Comparison of ENCODE assay signal across 21 mouse cellular contexts in genomic region chr12:105555172-105555571, GRCm38 (mm10). TPM values are rescaled to one million over a fixed set of nuclear protein-coding genes. Genes with fewer than 3 reads are reported as not detected.
A peak's percentile ranks its signal among the peaks of the same experiment; 100 is the strongest.
DNase-seq lines count a peak whose midpoint lies in the region; ATAC-seq lines count a peak whose summit lies in the region.
"Had no signal": no experiment of that assay in that cellular context is flagged by ENCODE, and none has a peak within 500 bp of the region (broad histone marks: within the 10 kb centered on the region; RNA-seq: fewer than 3 reads in every experiment).

No protein-coding gene starts in this region.

- DNase-seq in heart, postnatal 10 days, result no peak
- DNase-seq in R1 (ENCODE audit: low read depth, low spot score), result peak; percentile 61
- peak; percentile 38 for DNase-seq in kidney, adult 18-20 months
- peak; percentile 58 for DNase-seq in kidney, postnatal 14 days
- no peak for DNase-seq in left cerebral cortex, postnatal 25 days (ENCODE audit: low spot score in 2 of 2)
- no peak for DNase-seq in frontal cortex, postnatal 10 days (ENCODE audit: low spot score in 2 of 2)
- DNase-seq: adrenal gland, postnatal 14 days; cerebellum, adult 2 months; lung, adult 2 months; right cerebral cortex, postnatal 4 days had no signal

- H3K4me3 ChIP-seq in heart, embryonic 14.5 days (ENCODE audit: control insufficient read depth in 1 of 2, insufficient read depth in 1 of 2, low read depth in 1 of 2, low read length in 2 of 2), result no peak overlapping the region
- H3K4me3 ChIP-seq: forebrain, embryonic 12.5 days; hindbrain, embryonic 15.5 days; left cerebral cortex, adult 2 months; neural tube, embryonic 12.5 days had no signal

- H3K9me3 ChIP-seq in heart, embryonic 14.5 days (ENCODE audit: control insufficient read depth, low read length), result no peaks in the 10 kb centered on the region
- H3K9me3 ChIP-seq: forebrain, embryonic 12.5 days; hindbrain, embryonic 15.5 days; neural tube, embryonic 12.5 days had no signal

- no peaks in the 10 kb centered on the region for H3K27me3 ChIP-seq in heart, embryonic 14.5 days (ENCODE audit: control insufficient read depth, insufficient read depth, low read length)
- H3K27me3 ChIP-seq: forebrain, embryonic 12.5 days; hindbrain, embryonic 15.5 days had no signal

- intact Hi-C loops in heart, postnatal 10 days (cut with DNase I), result no loop called here
- intact Hi-C loops in left cerebral cortex, postnatal 25 days (cut with DNase I), result no loop called here

- H3K4me2 ChIP-seq in heart, embryonic 14.5 days (ENCODE audit: low read length), result peak overlapping the region; percentile 23; the same call in 1 of the 2 replicates
- H3K4me2 ChIP-seq: forebrain, embryonic 12.5 days; hindbrain, embryonic 15.5 days; neural tube, embryonic 12.5 days had no signal

- ATAC-seq in heart, embryonic 14.5 days (ENCODE audit: insufficient number of reproducible peaks, insufficient read depth, low FRiP score, low read depth), result peak; percentile 22; the same call in 1 of the 2 replicates
- ATAC-seq: intestine, postnatal 0 days had no signal

- H3K36me3 ChIP-seq in heart, embryonic 14.5 days (ENCODE audit: control insufficient read depth, insufficient read depth, low read length), result no peaks in the 10 kb centered on the region
- H3K36me3 ChIP-seq: forebrain, embryonic 12.5 days; hindbrain, embryonic 15.5 days; neural tube, embryonic 12.5 days had no signal

- peaks cover 44 to 53% of the 10 kb centered on the region in 2 experiments for H3K4me1 ChIP-seq in heart, embryonic 14.5 days (ENCODE audit: control insufficient read depth in 2 of 2, insufficient read depth in 2 of 2, low read length in 2 of 2)
- H3K4me1 ChIP-seq: forebrain, embryonic 12.5 days; neural tube, embryonic 12.5 days had no signal

- H3K27ac ChIP-seq in heart, embryonic 14.5 days (replicated peaks in 1 of 2; ENCODE audit: control insufficient read depth in 1 of 2, insufficient read depth in 1 of 2, low read depth in 2 of 2, low read length in 2 of 2), result peak overlapping the region; percentile 84 to 88
- H3K27ac ChIP-seq: forebrain, embryonic 12.5 days; hindbrain, embryonic 15.5 days; left cerebral cortex, adult 2 months; neural tube, embryonic 12.5 days had no signal

- WGBS in heart, embryonic 14.5 days, result 33% methylated on average over 5 of the region's 5 CpGs

- no peak overlapping the region for H3K9ac ChIP-seq in heart, embryonic 14.5 days (ENCODE audit: low read length)
- H3K9ac ChIP-seq: forebrain, embryonic 12.5 days; hindbrain, embryonic 15.5 days; neural tube, embryonic 12.5 days had no signal

RNA-seq across cellular contexts. Expression of gene Bdkrb2, which starts 7.9 kb away (rescaled TPM):
- 0.08 and 0.15 TPM in 2 replicates for polyA plus RNA-seq in heart, embryonic 14.5 days (2014; fragmentation: Nextera tagmentation; extraction: Ambion mirVana)
- total RNA-seq in heart, postnatal 10 days (2021), result 1 to 10 TPM; 1.2 to 2.2 TPM
- total RNA-seq in left cerebral cortex, postnatal 25 days (2021), result under 1 TPM; 0.21 to 0.41 TPM
- total RNA-seq: common myeloid progenitor, adult 5-6 weeks; granulocyte monocyte progenitor cell, adult 5-6 weeks; megakaryocyte, adult 5-6 weeks had no signal
- polyA plus RNA-seq: liver, adult 2 months had no signal

RNA-seq across cellular contexts. Expression of gene Bdkrb1, which starts 47.7 kb away (rescaled TPM):
- 0.15 TPM in 1 of 2 replicates, not detected in the other for polyA plus RNA-seq in heart, embryonic 14.5 days (2014; fragmentation: Nextera tagmentation; extraction: Ambion mirVana)
- total RNA-seq in heart, postnatal 10 days (2021), result not detected
- total RNA-seq in left cerebral cortex, postnatal 25 days (2021), result not detected
- total RNA-seq: common myeloid progenitor, adult 5-6 weeks; ES-E14; granulocyte monocyte progenitor cell, adult 5-6 weeks; left cerebral cortex, adult 2 months; liver, adult 2 months; megakaryocyte, adult 5-6 weeks had no signal
- polyA plus RNA-seq: cerebellum, adult 2 months; forebrain, embryonic 12.5 days; liver, adult 2 months; neural tube, embryonic 12.5 days had no signal

Comparison
In these comparisons a context has a peak if more than half of its experiments do, and no peak if none do; other contexts are left out.
1. DNase-seq: peak in R1 (single experiment), kidney, adult 18-20 months (single experiment) and kidney, postnatal 14 days (single experiment); none in heart, postnatal 10 days (0 of 2), left cerebral cortex, postnatal 25 days (0 of 2) and frontal cortex, postnatal 10 days (0 of 2).